Mouse (Mus musculus): ENCODE results near the gene Adora1. TPM values are rescaled to one million over a fixed set of nuclear protein-coding genes. Genes with fewer than 3 reads are reported as not detected.

Gene Adora1
- total RNA-seq, 1 experiment from 2014 or later = not detected

DNA sequence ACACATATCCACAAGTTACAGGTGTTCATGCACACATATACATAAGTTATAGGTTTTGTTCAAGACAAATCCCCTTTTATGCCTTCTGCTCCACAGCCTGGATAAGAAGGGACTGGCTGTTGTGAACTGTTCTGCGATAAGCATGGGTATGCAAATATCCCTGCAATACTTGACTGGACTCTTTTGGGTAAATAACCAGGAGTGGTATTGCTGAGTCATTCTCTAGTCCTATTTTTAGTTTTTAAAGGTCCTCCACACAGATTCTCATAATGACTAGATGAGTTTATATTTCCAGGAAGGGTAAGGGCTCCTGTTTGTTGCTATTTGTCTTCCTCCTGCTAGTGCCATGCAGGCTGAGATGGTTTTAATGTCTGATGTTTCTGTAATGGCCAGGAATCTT lies 14.1 kb downstream of the Adora1 start:
- no peak for ATAC-seq (ENCODE audit: extremely low read depth, insufficient number of reproducible peaks, low FRiP score, poor library complexity, severe bottlenecking)

- no peak for ATAC-seq (ENCODE audit: extremely low read depth, insufficient number of reproducible peaks, low FRiP score, poor library complexity, severe bottlenecking)
Measured at GRCm38 (mm10) chr1:134219608-134220007, 15.6 kb downstream of the Adora1 start.

DNA sequence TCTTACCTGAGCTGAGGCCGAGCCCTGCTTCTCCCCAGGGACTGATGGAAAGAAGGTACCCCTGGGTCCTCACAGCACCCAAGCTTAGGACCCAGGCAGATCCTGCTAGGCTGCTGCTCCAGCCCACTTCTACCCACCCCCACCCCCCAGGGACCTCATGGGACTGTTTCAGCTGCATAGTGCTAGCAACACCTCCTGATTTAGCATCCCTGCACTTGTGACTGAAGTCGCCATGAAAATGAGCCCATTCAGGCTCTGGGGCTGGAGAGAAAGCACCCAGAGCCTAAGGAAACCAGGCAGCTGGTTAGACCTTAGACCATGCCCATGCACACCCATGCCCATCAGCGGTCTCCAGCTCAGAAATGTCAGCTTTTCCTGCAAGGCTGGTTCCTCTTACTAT lies 17.3 kb downstream of the Adora1 start:
- no peak for ATAC-seq (ENCODE audit: extremely low read depth, insufficient number of reproducible peaks, low FRiP score, poor library complexity, severe bottlenecking)

DNA sequence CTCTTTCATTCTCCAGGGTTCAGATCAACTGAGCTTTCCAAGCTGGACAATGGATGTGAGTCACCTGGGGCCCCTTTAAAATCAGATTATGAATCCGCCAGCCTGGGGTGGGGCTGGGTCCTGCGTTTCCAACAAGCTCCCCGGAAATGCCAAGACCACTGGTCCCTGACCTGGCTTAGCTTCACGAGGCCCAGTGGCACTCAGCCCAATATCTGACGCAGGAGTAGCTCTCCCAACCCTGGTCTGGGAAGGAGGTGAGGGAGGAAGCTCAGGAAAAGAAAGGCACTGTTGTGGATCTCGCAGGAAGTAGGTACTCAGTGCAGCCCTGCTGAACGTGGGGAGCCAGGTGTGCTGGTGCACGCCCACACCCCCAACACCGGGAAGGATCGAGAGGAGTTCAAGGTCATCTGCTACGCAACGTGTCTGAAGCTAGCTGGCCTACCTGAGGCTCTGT lies 18.2 kb downstream of the Adora1 start:
- ATAC-seq (ENCODE audit: extremely low read depth, insufficient number of reproducible peaks, low FRiP score, poor library complexity, severe bottlenecking) = no peak

DNA sequence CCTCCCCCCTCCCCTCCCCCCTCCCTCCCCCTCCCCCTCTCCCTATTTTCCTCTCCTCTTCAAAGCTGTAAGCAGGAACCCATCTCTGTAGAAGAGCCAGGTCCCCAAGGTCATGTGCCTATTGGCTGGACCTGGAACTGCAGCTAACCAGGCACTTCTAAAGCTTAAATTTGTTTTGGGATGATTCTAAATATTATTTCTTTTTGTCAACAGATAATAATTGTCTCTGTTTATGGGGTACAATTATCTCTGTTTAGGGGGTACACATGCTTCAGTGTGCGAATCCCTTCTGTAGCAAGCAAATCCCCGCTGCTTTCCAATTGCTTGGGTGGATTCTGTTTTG lies 18.6 kb downstream of the Adora1 start:
- ATAC-seq (ENCODE audit: extremely low read depth, insufficient number of reproducible peaks, low FRiP score, poor library complexity, severe bottlenecking) = no peak

GRCm38 (mm10) chr1:134215751-134216628 lies 19.2 kb downstream of the Adora1 start:
- no peak for ATAC-seq (ENCODE audit: extremely low read depth, insufficient number of reproducible peaks, low FRiP score, poor library complexity, severe bottlenecking)

DNA sequence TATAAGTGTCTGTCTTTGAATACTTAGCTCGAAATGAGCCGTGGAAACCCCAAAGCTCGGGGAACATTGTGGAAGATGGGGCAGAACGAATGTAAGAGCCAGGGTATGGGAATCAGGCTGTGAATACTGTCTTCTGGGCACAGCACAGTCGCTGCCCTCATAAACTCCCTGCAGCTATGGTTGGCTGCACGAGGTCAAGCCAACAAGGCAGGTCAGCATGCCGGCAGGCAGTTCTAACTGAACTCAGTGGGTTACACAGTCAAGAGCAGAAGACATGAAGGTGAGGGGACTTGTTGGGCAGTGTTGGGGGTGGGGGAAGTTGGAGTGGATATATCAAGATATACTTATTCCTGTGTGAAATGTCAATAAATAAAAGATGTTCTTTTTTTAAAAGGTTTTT lies 20.2 kb downstream of the Adora1 start:
- ATAC-seq (ENCODE audit: extremely low read depth, insufficient number of reproducible peaks, low FRiP score, poor library complexity, severe bottlenecking) = no peak

DNA sequence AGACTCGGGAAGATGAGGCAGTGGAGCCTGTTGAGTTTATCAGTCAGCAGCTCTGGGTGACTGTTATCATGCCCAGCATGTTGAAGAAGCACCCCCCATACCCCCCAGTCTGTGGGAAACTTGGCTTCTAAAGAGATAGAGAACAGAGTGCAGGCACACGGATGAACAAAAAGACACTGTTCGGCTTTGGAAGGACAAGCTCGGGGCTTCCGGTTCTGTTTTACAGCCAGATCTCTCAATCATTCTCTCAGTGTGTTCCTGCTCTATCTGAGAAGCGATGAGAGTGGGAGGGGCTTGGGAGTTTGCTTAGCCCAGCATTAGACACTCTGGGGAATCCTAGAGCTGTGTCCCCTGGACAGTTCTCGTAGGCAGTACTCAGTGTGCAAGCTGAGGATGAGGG lies 21.8 kb downstream of the Adora1 start:
- no peak for ATAC-seq (ENCODE audit: extremely low read depth, insufficient number of reproducible peaks, low FRiP score, poor library complexity, severe bottlenecking)

DNA sequence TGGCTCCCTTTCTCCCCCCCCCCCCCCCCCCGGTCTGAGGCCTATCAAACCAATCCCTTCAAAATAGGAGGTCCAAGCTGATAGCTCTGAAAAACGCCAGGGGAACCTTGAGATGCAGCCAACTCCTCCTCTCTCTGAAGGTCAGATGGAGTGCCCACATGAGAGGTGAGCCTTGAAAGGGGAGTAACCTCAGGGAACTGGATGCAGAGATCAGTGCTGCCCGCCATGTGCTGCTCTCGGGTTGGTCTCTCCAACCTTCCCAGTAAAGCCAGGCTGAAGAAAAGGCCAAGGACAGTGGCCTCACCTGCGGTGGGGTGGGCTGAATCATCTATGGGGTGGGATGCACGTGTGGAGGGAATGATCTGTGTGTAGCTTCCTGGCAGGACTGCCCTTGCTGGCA lies 22.9 kb downstream of the Adora1 start:
- ATAC-seq (ENCODE audit: extremely low read depth, insufficient number of reproducible peaks, low FRiP score, poor library complexity, severe bottlenecking) = no peak

DNA sequence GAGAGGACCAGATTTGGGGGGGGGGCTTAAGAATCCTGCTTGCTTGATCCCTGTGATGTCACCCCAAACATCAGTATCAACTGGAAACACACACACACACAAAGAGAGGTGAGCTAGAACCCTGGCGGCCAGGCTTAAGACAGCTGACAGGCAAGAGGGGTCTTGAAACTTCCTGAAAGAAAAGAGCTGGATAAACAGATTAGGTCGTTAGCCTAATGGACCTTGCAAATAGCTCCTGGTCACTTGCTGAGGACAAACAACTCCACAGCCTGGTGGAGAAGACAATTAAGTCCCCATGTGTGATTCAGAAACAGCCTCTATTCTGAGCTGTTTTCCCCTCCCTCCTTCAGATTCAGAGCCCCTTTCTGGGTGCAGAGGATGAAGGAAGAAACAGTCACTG lies 23.6 kb downstream of the Adora1 start:
- ATAC-seq (ENCODE audit: extremely low read depth, insufficient number of reproducible peaks, low FRiP score, poor library complexity, severe bottlenecking) = no peak

GRCm38 (mm10) chr1:134211043-134211442 lies 24.2 kb downstream of the Adora1 start:
- ATAC-seq (ENCODE audit: extremely low read depth, insufficient number of reproducible peaks, low FRiP score, poor library complexity, severe bottlenecking) = no peak

GRCm38 (mm10) chr1:134210179-134210755 lies 25.0 kb downstream of the Adora1 start:
- ATAC-seq (ENCODE audit: extremely low read depth, insufficient number of reproducible peaks, low FRiP score, poor library complexity, severe bottlenecking) = no peak

GRCm38 (mm10) chr1:134206085-134206484 lies 29.1 kb downstream of the Adora1 start:
- ATAC-seq (ENCODE audit: extremely low read depth, insufficient number of reproducible peaks, low FRiP score, poor library complexity, severe bottlenecking) = no peak

DNA sequence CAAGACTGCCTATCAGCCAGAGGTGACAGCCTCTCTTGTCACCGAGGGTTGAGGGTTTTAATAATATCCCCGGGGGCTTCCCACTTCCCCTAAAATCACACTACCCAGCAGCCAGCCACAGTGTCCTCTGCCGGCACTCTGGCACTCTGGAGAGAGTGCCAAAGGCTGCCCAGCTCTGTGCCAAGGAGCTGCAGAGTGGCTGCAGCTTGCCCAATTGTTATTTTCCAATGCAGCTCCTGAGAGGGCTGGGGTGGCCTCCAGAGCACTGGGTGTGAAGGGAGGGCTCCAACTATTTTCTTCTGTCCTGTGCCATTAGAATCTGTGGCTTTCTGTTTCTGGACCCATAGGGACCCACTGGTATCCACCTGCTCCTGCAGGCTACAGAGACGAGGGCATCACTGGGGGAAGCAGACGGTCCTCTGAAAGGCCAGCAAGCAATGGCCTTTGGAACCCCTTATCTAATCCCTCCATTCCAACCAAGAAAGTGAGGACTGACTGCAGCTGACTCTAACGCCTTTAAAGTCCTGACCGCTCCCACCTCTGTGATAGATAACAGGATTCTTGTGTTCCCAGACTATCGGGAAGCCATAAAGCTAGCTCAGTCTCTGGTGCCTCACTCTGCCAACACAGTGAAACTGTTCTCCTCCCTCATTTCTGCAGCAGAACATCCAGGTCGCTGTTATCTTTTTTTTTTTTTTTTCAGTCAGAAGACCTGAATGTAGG lies 29.8 kb downstream of the Adora1 start:
- ATAC-seq (ENCODE audit: extremely low read depth, insufficient number of reproducible peaks, low FRiP score, poor library complexity, severe bottlenecking) = no peak

DNA sequence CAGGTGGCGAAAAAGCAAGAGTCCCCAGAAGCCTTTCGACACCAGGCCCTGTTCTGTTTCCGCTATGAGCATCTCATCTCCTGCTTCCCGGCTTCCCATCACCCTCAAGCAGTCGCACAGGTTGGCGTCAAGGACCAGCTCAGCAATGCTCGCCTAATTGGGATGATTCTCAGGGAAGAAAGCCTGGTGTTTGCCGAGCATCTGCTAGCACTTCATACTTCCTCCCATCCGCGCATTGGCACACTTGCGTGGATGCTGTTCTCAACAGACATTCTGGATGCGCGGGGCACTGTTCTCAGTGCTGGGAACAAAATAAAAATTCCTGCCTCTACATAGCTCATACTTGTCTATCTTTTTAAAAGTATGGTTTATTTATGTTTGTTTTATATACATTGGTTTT lies 31.0 kb downstream of the Adora1 start:
- no peak for ATAC-seq (ENCODE audit: extremely low read depth, insufficient number of reproducible peaks, low FRiP score, poor library complexity, severe bottlenecking)

- peak; percentile 33; the same call in 1 of the 2 replicates for ATAC-seq (ENCODE audit: extremely low read depth, insufficient number of reproducible peaks, low FRiP score, poor library complexity, severe bottlenecking)
Measured at GRCm38 (mm10) chr1:134201751-134202420, 33.3 kb downstream of the Adora1 start.

GRCm38 (mm10) chr1:134200998-134201686 lies 34.1 kb downstream of the Adora1 start:
- ATAC-seq (ENCODE audit: extremely low read depth, insufficient number of reproducible peaks, low FRiP score, poor library complexity, severe bottlenecking) = no peak

DNA sequence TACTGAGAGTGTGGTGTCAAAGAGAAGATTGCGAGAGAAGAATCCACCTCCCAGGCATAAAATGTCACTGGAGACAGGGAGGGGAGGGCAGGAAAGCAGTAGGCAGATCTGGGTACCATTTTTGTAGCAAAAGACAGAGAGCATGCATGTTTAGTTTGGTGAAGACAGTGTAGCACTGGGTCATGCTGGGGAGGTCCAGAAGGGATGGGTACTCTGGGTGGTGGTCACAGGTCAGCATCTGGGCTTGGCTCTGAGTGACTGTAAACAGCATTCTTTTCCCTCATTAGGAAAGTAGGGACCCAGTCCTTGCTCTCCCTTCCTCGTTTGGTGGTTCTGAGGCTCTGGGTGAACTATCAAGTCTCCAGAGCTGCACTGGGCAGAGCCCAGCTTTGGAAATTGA lies 34.8 kb downstream of the Adora1 start:
- no peak for ATAC-seq (ENCODE audit: extremely low read depth, insufficient number of reproducible peaks, low FRiP score, poor library complexity, severe bottlenecking)

Measured in neutrophil, adult 5-6 weeks (primary cell).